Mouse (Mus musculus) adrenal gland, adult (tissue): ENCODE data around the gene Cbx1.
"Not testable (repeated sequence)": the region's sequence is repeated elsewhere in the genome, so short reads cannot be mapped to it uniquely, and the experiment has no call there.

Experiments used
- DNase-seq, 2 experiments: peaks; one replicate each; pipeline ENCODE4 v3.0.0; 2022 to 2023; ENCODE audit warnings: low spot score in 1 of 2; ENCODE audit not compliant: inconsistent age in 2 of 2

Cbx1 gene

DNA sequence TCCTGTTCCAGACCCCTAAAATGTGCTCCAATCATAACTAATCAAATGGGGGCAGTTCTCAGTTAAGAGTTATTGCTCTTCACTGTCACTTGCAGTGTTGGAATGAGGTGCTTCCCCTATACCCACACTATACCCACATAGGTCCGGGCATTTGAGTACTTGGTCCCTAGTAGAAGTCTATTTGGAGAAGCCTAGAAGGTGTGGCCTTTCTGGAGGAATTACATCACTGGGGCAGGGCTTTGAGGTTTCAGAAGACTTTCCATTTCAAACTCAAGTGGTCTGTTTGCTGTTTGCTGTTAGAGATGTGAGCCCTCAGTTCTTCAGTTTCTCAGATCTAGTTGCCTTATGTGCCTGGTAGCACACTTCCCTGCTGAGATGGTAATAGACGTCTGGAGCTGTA, 44.0 kb downstream of the Cbx1 start:
- no peak for DNase-seq

DNA sequence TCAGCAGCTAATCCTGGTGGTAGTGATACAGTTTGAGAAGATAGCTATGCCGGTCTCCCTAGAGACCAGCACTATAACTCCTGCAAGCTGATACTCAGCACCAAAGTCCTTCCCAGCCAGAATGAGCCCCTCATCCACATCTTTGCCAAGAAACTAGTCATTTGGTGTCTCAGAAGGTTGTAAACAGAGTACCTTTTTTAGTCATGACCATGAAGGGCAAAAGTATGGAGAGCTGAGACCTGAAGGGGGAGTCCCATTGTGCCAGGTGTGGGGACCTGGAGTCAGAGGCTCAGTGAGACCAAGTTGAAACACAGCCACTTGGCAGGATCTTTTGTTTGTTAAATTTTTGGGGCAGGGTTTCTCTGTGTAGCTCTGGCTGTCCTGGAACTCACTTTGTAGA, 45.2 kb downstream of the Cbx1 start:
- DNase-seq, result no peak

DNA sequence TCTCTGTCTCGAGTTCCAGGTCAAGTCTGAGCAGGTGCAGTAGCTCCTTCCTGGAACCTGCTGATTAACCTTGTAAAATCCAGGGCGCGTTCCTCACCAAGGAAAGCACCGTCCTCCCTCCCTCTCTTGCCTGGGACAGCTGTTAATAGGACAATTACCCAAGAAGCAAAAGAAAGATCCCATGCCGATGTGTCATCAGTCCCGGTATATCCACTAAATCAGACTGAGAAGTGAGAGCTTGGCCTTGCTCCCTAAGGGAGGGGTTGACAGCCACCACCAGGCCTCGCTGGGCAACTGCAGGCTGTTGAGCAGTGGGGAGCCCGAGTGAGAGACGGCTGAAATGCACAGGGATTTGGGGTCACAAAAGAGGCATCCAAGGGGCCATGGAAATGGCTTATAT, 48.4 kb downstream of the Cbx1 start:
- DNase-seq, result peak; percentile 60 to 81

DNA sequence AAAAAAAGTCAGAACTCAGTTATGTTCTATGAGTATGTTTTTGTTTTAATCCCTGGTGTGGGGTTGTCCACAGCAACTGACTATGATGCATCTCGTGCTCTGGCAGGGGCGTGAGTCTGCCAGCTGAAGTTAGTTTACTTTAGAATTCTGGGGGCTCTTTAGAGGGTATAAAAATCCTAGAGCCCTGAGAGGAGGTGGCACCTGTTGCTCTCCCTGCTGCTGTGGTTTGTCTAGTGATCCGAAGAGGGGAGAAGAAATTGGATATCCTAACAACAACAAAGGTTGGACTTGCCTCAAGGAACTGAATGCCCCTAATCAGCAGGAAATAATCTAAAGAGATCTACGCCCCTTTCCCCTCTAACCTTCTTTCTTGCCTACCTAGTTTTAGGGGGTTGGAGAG, 49.4 kb downstream of the Cbx1 start:
- no peak for DNase-seq

DNA sequence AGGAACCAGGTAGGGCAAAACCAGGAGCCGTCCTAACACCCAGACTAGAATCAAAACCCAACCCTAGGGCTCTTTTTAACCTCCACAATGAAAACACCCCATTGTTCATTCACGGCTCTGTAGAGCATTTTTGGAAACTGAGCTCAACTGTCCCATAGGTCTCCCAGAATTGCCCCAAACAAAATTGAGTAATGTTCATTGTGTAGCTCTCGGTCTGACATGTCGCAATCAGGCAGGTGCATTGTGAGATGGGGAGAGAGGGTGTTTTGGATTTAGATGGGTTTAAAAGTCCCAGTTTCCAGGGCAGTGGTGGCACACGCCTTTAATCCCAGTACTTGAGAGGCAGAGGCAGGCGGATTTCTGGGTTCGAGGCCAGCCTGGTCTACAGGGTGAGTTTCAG, 50.5 kb downstream of the Cbx1 start:
- no peak for DNase-seq

GRCm38 (mm10) chr11:96839877-96840276, 51.0 kb downstream of the Cbx1 start:
- peak in 1 of 2 experiments; percentile 64 for DNase-seq

GRCm38 (mm10) chr11:96840290-96840689, 51.4 kb downstream of the Cbx1 start:
- DNase-seq, result peak; percentile 70 to 82

DNA sequence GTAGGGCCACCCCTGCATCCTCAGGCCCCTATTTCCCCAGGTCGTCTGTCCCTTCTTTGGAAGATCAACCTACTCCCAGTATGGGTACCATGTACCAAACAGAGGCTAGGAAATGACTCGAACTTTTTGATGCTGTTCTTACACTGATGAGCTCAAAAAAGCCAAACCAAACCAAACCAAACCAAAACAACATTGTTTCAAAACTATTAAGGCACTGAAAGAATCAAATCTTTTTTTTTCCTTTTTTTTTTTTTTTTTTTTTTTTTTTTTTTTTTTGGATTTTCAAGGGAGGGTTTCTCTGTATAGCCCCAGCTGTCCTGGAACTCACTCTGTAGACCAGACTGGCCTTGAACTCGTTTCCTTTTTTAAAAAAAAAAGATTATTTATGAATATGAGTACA, 54.7 kb downstream of the Cbx1 start:
- DNase-seq, result no peak

DNA sequence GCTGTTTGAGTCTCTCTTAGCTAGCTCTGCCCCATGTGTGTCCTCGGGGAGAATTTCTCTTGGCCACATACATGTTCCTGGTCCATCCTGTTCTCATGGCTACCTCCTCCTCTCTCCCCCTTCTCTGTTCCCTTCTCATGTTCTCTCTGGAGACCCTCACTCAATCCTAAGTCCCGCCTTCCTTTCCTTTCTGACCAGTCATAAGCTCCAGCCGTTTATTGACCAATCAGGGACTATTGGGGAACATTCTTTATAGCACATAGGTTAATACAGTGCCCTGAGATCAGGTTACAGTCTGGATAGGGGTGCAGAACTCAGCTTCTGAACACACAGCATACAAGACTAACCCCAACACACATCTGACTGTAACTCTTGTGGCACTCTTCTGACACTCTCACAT, 58.3 kb downstream of the Cbx1 start:
- peak in 1 of 2 experiments; percentile 16 for DNase-seq

DNA sequence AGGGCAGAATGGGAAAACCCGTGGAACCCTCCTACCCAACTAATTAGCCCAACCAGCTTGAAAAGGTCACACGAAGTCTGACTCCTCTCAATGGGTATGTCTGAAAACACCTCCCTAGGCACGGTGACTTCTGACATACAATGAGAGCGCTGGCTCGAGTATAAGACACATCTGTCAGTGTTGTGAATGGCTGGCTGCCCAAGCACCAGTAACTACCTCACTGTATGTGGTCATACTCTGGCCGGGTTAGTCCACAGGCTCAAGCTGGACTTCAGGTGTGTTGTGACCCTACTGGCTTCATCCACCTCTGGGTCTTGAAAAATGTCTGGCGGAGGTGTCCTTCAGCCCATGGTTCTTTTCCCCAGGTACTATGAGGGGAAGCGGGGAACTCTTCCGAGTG, 59.8 kb downstream of the Cbx1 start:
- DNase-seq, result peak in 1 of 2 experiments; percentile 25

- DNase-seq, result not testable (repeated sequence)
Observed at GRCm38 (mm10) chr11:96849145-96849544, 60.2 kb downstream of the Cbx1 start.

GRCm38 (mm10) chr11:96849681-96850467, 60.9 kb downstream of the Cbx1 start, which contains the start of gene Copz2:
Copz2 (plus strand) TSS chr11:96849870.
- peak; percentile 69 to 91 for DNase-seq

- DNase-seq, result peak; percentile 32 to 84
Observed at GRCm38 (mm10) chr11:96857446-96857845, 68.5 kb downstream of the Cbx1 start.
